Mouse (Mus musculus) layer of hippocampus, postnatal 14 days (tissue): ENCODE measurements around the gene Taf10. TPM values are rescaled to one million over a fixed set of nuclear protein-coding genes. Genes with fewer than 3 reads are reported as not detected.
A peak's percentile ranks its signal among the peaks of the same experiment; 100 is the strongest.

Experiments
- DNase-seq, 2 experiments: peaks; one replicate each; pipeline ENCODE4 v3.0.0; 2021 to 2022; ENCODE audit warnings: low spot score in 2 of 2, mixed read lengths in 1 of 2
- total RNA-seq, 2 experiments: library from RNA; stranded (reverse); gene quantifications; 2 replicates each; pipeline ENCODE4 v1.2.3; 2021

Gene Taf10
- total RNA-seq, 2 experiments from 2014 or later = 137 to 150 TPM

DNA sequence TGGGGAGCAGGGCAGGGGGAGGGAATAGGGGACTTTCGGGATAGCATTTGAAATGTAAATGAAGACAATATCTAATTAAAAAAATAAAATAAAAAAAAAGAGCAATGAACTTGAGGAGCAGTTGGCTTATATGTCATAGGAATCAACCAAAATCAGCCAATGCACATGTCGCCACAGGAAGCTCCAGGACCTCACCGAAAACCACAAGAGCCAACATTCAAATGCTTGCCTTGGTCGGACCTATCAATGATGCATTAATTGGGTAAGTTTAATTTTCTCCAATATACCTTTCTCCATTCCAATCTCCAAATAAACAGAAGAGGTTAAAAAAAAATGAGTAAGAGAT is 17.2 kb downstream of the Taf10 start:
- no peak for DNase-seq

DNA sequence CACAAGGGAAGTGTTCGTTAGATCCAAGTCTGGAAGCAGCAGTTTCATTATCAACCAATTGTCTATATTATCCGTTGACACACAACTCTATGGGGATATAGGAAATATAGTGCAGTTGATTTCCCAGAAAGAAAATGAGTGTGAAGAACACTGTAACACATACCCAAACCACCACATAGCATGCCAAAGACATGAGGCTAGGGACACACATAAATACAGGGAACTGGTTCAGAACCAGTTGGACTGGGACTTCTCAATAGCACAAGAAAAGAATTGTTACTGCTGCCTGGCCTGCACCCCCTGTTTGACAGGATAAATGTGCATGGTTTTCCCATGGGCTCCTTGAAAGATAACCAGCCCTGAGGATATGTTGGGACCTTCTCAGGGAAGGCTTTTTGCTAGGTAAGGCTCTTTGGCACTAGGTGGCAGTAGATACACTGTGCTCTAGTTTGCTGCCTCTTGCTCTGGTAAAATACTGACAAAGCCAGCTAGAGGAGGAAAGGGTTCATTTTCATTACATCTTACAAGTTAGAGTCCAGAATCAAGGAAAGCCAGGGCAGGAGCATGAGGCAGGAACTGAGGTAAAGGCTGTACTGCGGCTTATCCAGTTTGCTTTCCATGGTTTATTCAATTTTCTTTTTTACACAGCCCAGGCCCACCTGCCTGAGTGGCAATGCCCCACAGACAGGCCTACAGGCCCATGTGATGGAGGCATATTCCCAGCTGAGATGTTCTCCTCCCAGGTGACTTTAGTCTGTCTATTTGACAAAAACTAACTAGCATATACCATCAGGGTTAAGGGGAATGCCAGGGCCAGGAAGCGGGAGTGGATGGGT is 17.8 kb downstream of the Taf10 start:
- DNase-seq = peak in 1 of 2 experiments; percentile 83

DNA sequence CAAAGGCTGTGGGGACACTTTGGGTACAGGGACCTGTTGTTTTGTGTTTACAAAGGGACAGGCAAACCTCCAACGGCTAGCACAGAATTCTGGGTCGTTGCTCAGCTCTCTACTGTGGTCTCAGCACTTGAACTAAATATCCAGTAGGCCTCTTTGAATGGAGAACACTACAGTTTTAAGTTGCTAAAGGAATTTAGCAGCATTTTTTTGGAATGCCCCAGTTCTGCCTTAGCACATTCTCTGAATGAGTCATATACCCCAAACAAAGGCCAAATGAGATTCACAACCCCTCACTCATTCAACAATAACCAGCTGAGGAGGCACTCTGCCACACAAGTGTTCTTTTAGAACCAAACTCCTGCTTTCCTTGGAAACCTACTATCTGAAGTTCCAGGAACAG is 22.2 kb downstream of the Taf10 start:
- DNase-seq = no peak

DNA sequence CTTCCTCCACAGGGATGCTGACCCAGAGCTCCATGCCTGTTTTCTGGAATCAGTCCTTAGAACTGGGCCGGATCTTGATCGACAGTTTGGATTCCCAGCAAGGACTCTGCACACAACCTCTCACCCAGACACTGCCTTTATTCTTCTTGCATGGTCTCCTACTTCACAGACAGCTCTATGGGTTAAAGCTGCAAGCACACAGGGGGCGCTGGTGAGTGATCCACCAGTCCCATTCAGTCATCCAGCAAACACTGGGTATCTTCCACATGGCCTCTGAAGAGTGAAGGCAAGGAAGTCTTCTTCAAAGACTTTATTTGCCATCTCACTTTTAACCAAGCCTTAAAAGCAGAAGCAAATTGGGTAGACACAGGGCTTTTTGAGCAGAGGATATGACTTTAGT is 28.8 kb downstream of the Taf10 start:
- DNase-seq = no peak

DNA sequence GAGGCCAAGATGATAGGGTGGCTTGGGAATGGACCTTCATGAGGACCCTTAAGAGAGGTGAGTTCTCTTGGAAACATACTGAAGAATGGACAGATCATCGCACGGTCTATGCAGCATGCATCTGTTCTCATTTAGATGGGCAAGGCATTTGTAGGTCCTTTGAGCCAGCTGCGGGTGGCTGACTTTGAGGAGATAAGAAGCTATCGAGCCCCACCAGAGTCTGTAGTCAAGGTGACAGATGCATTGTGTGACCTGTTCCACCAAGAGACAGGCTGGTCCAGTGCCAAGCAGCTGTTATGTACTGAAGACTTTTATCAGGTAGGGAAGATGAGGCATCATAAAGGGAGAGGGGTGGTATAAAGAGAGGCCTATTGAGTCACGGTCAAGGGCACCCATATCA is 35.4 kb downstream of the Taf10 start:
- no peak for DNase-seq

DNA sequence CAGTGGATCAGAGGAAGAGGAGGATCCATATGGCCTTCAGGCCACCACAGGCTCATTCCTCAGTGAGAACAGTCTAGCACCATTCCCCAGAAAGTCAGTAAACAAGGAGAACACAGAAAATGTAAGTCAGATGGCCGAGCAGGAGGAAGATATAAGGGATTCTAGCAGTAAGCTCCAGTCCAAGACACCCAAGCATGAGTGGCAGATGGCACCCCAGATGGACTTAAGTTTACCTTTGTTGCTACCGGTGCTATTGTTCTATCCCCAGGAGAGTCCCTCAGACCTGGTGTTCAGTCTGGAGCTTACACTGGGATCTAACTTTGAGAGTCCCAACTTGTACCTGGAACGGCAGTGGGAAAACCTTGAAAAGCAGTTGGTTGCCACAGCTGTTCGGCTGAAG is 40.3 kb downstream of the Taf10 start:
- no peak for DNase-seq

DNA sequence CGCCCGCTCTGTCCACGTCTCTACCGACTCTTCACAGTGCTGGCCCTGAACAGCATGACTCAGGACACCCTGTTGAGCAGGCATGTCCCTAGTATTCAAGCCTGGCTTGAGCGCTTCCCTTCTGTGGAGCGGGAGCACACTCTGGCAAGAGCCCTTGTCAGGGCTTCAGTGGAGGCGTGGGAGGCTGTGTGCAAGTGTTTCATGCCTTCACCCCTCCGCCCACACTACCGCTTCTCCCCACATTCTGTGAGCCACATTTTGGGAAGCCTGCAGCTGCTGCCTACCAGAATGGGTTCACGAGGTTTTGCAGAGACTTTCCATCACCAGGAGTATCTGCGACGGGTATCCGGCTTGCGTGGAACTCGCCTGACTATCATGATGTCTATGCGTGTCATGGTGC is 41.0 kb downstream of the Taf10 start:
- DNase-seq = peak in 1 of 2 experiments; percentile 25

DNA sequence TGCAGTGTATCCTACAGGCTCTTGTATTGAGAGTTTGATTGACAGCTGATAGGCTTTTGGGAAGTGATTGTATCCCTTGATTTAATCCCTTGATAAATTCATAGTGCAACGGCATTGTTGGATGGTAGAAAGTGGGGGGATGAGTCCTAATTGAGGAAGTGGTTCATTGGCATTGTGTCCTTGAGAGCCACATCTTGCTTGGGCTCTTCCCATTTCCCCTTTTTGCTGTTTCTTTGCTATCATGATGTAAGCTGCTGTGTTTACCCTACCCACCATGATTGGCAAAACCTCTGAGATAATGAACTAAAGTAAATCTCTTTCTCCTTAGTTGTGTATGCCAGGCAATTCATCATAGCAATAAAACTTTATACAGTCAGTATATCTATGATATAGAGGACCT is 53.3 kb downstream of the Taf10 start:
- no peak for DNase-seq

Other genes starting within 250 kb of the Taf10 start
- gene Smpd1, start 190.0 kb downstream of the Taf10 start, total RNA-seq = 10 to 100 TPM; 90.1 to 93.9 TPM
- 100 to 1,000 TPM; 368 to 375 TPM for gene Apbb1, start 162.7 kb downstream of the Taf10 start, total RNA-seq
- not detected for gene Hpx, start 144.2 kb downstream of the Taf10 start, total RNA-seq
- gene Trim3, start 110.8 kb downstream of the Taf10 start, total RNA-seq = 100 to 1,000 TPM; 136 to 145 TPM
- 10 to 100 TPM; 82.3 to 87.2 TPM for gene Timm10b, start 104.3 kb downstream of the Taf10 start, total RNA-seq
- gene Arfip2, start 103.9 kb downstream of the Taf10 start, total RNA-seq = 100 to 1,000 TPM in 1 of 2 experiments, 10 to 100 TPM in 1; 97.8 to 101 TPM
- 10 to 100 TPM in 1 of 2 experiments, 1 to 10 TPM in 1; 5.4 to 11.8 TPM for gene Gm45799, start 103.8 kb downstream of the Taf10 start, total RNA-seq
- gene Dnhd1, start 93.5 kb downstream of the Taf10 start, total RNA-seq = 1 to 10 TPM; 5.5 to 6.0 TPM
- 100 to 1,000 TPM; 105 to 111 TPM for gene Ilk, start 7.8 kb downstream of the Taf10 start, total RNA-seq
- gene Rrp8, start 7.0 kb downstream of the Taf10 start, total RNA-seq = 10 to 100 TPM; 12.5 to 14.7 TPM
- 10 to 100 TPM; 54.0 to 54.2 TPM for gene Tpp1, start 7.9 kb upstream of the Taf10 start, total RNA-seq
- gene Dchs1, start 43.3 kb upstream of the Taf10 start, total RNA-seq = 10 to 100 TPM; 26.9 to 30.3 TPM
- gene Mrpl17, start 66.7 kb upstream of the Taf10 start, total RNA-seq = 100 to 1,000 TPM; 121 to 126 TPM
- under 1 TPM; 0.52 to 0.94 TPM for gene Gm4070, start 209.6 kb upstream of the Taf10 start, total RNA-seq